Mouse (Mus musculus): ENCODE data around the gene Ppara. TPM values are rescaled to one million over a fixed set of nuclear protein-coding genes. Genes with fewer than 3 reads are reported as not detected.
A peak's percentile ranks its signal among the peaks of the same experiment; 100 is the strongest.

Ppara gene
- polyA plus RNA-seq, 1 experiment from 2014 or later: 10.6 TPM

DNA sequence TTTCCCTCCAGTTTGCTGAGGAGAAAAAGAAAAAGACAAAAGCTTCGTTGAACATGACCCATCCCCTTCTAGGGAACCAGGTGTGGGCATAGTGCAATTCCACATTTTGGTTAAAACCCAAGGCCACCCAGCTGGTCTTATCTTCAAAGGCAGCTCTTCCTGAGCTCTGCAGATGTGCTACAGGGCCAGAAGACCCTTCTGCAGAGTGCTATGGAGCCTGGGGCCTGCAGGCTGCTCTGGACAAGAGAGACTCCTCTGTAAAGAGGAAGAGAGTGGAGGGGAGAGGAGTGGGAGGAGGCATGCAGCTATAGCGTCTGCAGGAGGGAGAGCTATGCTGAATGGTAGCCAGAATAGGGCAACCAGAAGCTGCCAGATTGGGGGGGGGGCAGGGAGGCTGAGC, 4.8 kb upstream of the Ppara start:
- H3K4me3 ChIP-seq (ENCODE audit: control insufficient read depth in 1 of 2, insufficient read depth in 1 of 2, low read depth in 1 of 2, low read length in 2 of 2): no peak overlapping the region
- ATAC-seq (ENCODE audit: insufficient number of reproducible peaks, insufficient read depth, low FRiP score, low read depth): no peak
- H3K36me3 ChIP-seq (ENCODE audit: control insufficient read depth, insufficient read depth, low read length): no peaks in the 10 kb centered on the region
- 41% methylated on average over 2 of the region's 2 CpGs for WGBS
- no peak overlapping the region for H3K27ac ChIP-seq (replicated peaks in 1 of 2; ENCODE audit: control insufficient read depth in 1 of 2, insufficient read depth in 1 of 2, low read depth in 2 of 2, low read length in 2 of 2)
- H3K9me3 ChIP-seq (ENCODE audit: control insufficient read depth, low read length): 0 out of 2 replicates have a peak, but pooled peaks cover 3% of the 10 kb centered on the region
- peaks cover 24% of the 10 kb centered on the region for H3K27me3 ChIP-seq (ENCODE audit: control insufficient read depth, insufficient read depth, low read length)
- H3K4me1 ChIP-seq (ENCODE audit: control insufficient read depth in 2 of 2, insufficient read depth in 2 of 2, low read length in 2 of 2): peaks cover 9 to 15% of the 10 kb centered on the region in 2 experiments
- no peak overlapping the region for H3K9ac ChIP-seq (ENCODE audit: low read length)
- no peak overlapping the region for H3K4me2 ChIP-seq (ENCODE audit: low read length)

DNA sequence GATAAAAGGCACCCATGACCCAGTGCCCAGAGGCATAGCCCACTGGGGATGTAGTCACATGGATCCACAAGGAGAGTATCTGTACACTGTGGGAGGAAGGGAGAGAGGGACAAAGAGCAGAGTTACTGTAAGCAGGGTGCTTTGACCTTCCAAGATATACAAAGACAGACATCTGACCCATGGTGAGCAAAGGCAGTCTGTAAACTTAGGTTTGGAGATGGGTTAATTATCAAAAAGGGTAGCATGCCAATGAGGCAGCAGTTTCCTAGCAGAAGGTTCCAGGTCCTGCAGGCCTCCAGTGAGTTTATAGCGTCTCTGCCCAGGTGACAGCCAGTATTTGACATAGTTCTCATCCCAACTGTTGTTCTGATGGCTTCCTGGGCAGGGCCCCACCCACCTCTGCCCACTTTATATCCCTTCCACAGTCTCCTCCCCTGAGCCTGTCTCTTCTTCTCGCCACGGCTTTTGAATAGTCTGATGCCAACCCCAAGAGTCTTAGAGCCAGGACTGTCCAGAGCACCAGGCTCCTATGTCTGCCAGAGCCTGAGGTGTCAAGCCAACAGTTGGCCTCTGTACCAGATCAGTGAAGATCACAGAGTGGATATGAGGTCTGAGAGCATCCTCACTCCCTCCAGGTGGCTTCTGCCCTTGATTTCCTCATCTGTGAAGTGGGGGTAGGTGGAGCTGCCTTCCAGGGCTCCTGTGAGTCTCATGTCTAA, 2.7 kb upstream of the Ppara start:
- WGBS: 62% methylated on average over 3 of the region's 3 CpGs
- ATAC-seq (ENCODE audit: insufficient number of reproducible peaks, insufficient read depth, low FRiP score, low read depth): no peak

DNA sequence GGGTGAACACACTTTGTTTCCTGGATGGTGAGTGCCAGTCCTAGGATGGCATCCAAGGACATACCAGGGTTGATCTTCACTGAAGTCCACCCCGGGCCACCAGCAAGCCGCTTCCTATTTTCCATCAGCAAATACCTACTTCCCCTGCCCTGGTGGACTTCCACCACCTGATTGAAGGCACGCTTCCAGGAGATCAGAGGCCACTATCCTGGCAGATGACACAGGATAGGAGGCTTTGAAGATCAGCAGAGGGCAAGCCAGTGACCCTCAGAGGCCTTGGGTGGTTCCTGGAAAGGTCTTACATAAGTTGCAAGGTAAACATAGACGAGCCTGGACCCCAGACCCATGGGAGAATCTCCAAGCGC, 2.2 kb upstream of the Ppara start:
- Histone ChIP-seq H3K36me3 (ENCODE audit: control insufficient read depth, insufficient read depth, low read length) (no peaks in the 10 kb centered on the region), H3K4me2 (ENCODE audit: low read length) (no peak overlapping the region), H3K4me1 (ENCODE audit: control insufficient read depth in 2 of 2, insufficient read depth in 2 of 2, low read length in 2 of 2) (peaks cover 6 to 10% of the 10 kb centered on the region in 2 experiments), H3K4me3 (ENCODE audit: control insufficient read depth in 1 of 2, insufficient read depth in 1 of 2, low read depth in 1 of 2, low read length in 2 of 2) (no peak overlapping the region), H3K27me3 (ENCODE audit: control insufficient read depth, insufficient read depth, low read length) (peaks cover 35% of the 10 kb centered on the region), H3K9ac (ENCODE audit: low read length) (no peak overlapping the region), H3K27ac (replicated peaks in 1 of 2; ENCODE audit: control insufficient read depth in 1 of 2, insufficient read depth in 1 of 2, low read depth in 2 of 2, low read length in 2 of 2) (no peak overlapping the region), H3K9me3 (ENCODE audit: control insufficient read depth, low read length) (no peaks in the 10 kb centered on the region)
- no peak for ATAC-seq (ENCODE audit: insufficient number of reproducible peaks, insufficient read depth, low FRiP score, low read depth)
- whole genome bisulfite sequencing: 68% methylated on average over 5 of the region's 5 CpGs

More for the DNA sequence above, 2.7 kb upstream of the Ppara start:
- peaks cover 31% of the 10 kb centered on the region for H3K27me3 ChIP-seq (ENCODE audit: control insufficient read depth, insufficient read depth, low read length)
- H3K9ac ChIP-seq (ENCODE audit: low read length): no peak overlapping the region
- no peaks in the 10 kb centered on the region for H3K36me3 ChIP-seq (ENCODE audit: control insufficient read depth, insufficient read depth, low read length)
- no peaks in the 10 kb centered on the region for H3K9me3 ChIP-seq (ENCODE audit: control insufficient read depth, low read length)
- H3K4me3 ChIP-seq (ENCODE audit: control insufficient read depth in 1 of 2, insufficient read depth in 1 of 2, low read depth in 1 of 2, low read length in 2 of 2): no peak overlapping the region
- H3K4me1 ChIP-seq (ENCODE audit: control insufficient read depth in 2 of 2, insufficient read depth in 2 of 2, low read length in 2 of 2): peaks cover 6 to 10% of the 10 kb centered on the region in 2 experiments
- no peak overlapping the region for H3K4me2 ChIP-seq (ENCODE audit: low read length)
- H3K27ac ChIP-seq (replicated peaks in 1 of 2; ENCODE audit: control insufficient read depth in 1 of 2, insufficient read depth in 1 of 2, low read depth in 2 of 2, low read length in 2 of 2): no peak overlapping the region

DNA sequence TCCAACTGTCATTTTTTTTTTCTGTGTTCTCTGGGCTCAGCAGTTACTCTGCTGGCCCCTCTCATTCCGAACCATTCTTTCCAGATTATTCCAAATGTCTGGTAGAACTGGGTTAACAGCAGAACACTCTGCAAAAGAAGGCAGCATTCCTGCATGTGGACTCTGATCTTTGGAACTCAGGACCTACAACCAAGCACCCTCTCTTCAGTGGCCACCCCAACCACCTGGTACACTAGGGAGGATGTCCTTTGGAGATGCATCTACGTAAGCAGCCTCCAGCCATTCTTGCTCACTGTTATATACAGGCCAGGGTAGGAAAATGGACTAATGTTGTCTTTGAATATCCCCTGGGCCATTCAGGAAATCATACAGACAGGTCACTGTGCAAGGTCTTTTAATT, 1.1 kb upstream of the Ppara start:
- H3K4me3 ChIP-seq (ENCODE audit: control insufficient read depth in 1 of 2, insufficient read depth in 1 of 2, low read depth in 1 of 2, low read length in 2 of 2): no peak overlapping the region
- no peaks in the 10 kb centered on the region for H3K9me3 ChIP-seq (ENCODE audit: control insufficient read depth, low read length)
- ATAC-seq (ENCODE audit: insufficient number of reproducible peaks, insufficient read depth, low FRiP score, low read depth): no peak
- H3K27ac ChIP-seq (replicated peaks in 1 of 2; ENCODE audit: control insufficient read depth in 1 of 2, insufficient read depth in 1 of 2, low read depth in 2 of 2, low read length in 2 of 2): no peak overlapping the region
- no peak overlapping the region for H3K4me2 ChIP-seq (ENCODE audit: low read length)
- peaks cover 6 to 10% of the 10 kb centered on the region in 2 experiments for H3K4me1 ChIP-seq (ENCODE audit: control insufficient read depth in 2 of 2, insufficient read depth in 2 of 2, low read length in 2 of 2)
- no peak overlapping the region for H3K9ac ChIP-seq (ENCODE audit: low read length)
- no peaks in the 10 kb centered on the region for H3K36me3 ChIP-seq (ENCODE audit: control insufficient read depth, insufficient read depth, low read length)
- H3K27me3 ChIP-seq (ENCODE audit: control insufficient read depth, insufficient read depth, low read length): peaks cover 35% of the 10 kb centered on the region
- WGBS: 75% methylated on average over 2 of the region's 2 CpGs

DNA sequence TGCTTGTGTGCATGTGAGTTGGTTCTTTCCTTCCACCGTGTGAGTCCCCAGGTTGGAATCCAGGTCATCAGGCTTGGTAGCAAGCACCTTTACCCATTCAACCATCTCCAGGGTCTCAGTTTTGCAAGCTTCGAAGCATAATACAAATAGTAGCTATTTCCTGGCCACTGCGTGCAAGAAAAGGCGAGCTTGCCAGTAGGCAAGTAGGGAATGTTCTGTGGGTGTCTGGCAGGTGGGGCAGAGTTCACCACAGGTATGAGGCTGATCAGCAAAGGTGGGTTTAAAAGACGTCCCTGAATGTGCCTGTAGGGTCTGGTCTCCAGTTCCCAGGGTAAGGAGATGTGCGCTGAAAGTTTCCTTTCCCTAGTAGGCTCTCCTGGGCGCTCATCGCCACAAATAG, 635 bp upstream of the Ppara start:
- Histone ChIP-seq H3K9ac (ENCODE audit: low read length) (peak overlapping the region; percentile 81), H3K4me2 (ENCODE audit: low read length) (peak overlapping the region; percentile 89), H3K27me3 (ENCODE audit: control insufficient read depth, insufficient read depth, low read length) (peaks cover 35% of the 10 kb centered on the region), H3K4me1 (ENCODE audit: control insufficient read depth in 2 of 2, insufficient read depth in 2 of 2, low read length in 2 of 2) (peaks cover 6 to 10% of the 10 kb centered on the region in 2 experiments), H3K36me3 (ENCODE audit: control insufficient read depth, insufficient read depth, low read length) (no peaks in the 10 kb centered on the region), H3K9me3 (ENCODE audit: control insufficient read depth, low read length) (no peaks in the 10 kb centered on the region), H3K27ac (replicated peaks in 1 of 2; ENCODE audit: control insufficient read depth in 1 of 2, insufficient read depth in 1 of 2, low read depth in 2 of 2, low read length in 2 of 2) (peak overlapping the region; percentile 81 to 86), H3K4me3 (ENCODE audit: control insufficient read depth in 1 of 2, insufficient read depth in 1 of 2, low read depth in 1 of 2, low read length in 2 of 2) (peak overlapping the region; percentile 61 to 68)
- ATAC-seq (ENCODE audit: insufficient number of reproducible peaks, insufficient read depth, low FRiP score, low read depth): no peak
- WGBS: 33% methylated on average over 8 of the region's 8 CpGs

DNA sequence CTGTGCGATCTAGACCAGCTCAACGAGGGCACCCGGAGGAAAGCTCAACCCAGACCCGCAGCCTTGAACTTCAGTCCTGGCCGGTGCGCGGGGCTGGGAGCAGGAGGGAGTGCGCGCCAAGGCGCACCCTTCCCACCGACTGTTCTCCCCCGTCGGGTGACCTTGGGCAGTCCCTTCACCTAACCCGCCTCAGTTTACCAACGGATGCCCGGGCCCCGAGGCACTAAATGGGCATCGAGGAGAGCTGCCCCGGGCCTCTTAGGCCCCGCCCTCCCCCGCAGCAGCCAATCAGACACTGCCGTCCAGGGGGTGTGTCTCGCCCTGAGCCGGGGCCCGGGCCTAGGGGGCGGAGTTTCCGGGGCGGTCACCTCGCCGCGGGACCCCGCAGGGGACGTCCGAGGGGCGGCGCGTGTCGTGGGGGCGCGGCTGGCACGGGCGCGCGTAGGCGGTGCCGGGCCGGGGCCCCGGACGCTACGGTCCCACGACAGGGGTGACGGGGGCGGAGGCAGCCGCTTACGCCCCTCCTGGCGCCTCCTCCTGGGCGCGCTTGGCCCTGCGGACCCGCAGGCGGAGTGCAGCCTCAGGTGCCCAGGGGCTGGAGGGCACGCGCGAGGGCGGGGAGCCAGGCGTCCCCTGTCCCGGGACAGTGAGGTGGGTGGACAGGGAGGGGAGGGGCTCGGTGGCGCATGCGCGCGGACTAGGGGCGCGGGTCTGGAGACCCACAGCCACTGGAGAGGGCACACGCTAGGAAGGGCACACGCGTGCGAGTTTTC, 466 bp downstream of the Ppara start:
- peaks cover 6 to 10% of the 10 kb centered on the region in 2 experiments for H3K4me1 ChIP-seq (ENCODE audit: control insufficient read depth in 2 of 2, insufficient read depth in 2 of 2, low read length in 2 of 2)
- peak; percentile 90 for ATAC-seq (ENCODE audit: insufficient number of reproducible peaks, insufficient read depth, low FRiP score, low read depth)
- H3K9ac ChIP-seq (ENCODE audit: low read length): peak overlapping the region; percentile 81
- WGBS: under 1% methylated on average over 77 of the region's 78 CpGs
- no peaks in the 10 kb centered on the region for H3K9me3 ChIP-seq (ENCODE audit: control insufficient read depth, low read length)
- H3K4me3 ChIP-seq (ENCODE audit: control insufficient read depth in 1 of 2, insufficient read depth in 1 of 2, low read depth in 1 of 2, low read length in 2 of 2): peak overlapping the region; percentile 61 to 68
- H3K27me3 ChIP-seq (ENCODE audit: control insufficient read depth, insufficient read depth, low read length): peaks cover 35% of the 10 kb centered on the region
- peak overlapping the region; percentile 81 to 86 for H3K27ac ChIP-seq (replicated peaks in 1 of 2; ENCODE audit: control insufficient read depth in 1 of 2, insufficient read depth in 1 of 2, low read depth in 2 of 2, low read length in 2 of 2)
- H3K36me3 ChIP-seq (ENCODE audit: control insufficient read depth, insufficient read depth, low read length): no peaks in the 10 kb centered on the region
- H3K4me2 ChIP-seq (ENCODE audit: low read length): peak overlapping the region; percentile 89

DNA sequence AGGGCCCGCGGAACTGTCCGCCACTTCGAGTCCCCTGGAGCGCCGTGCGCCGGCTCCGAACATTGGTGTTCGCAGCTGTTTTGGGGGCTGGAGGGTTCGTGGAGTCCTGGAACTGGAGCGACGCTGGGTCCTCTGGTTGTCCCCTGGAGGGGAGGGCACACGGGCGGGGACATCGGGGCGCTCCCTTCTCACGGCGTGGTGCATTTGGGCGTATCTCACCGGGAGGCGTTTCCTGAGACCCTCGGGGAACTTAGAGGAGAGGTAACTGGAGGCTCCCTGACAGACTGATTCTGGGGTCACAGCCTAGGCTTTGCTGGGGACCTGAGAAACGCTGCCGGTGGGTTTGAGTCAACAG, 1.0 kb downstream of the Ppara start:
- peaks cover 6 to 10% of the 10 kb centered on the region in 2 experiments for H3K4me1 ChIP-seq (ENCODE audit: control insufficient read depth in 2 of 2, insufficient read depth in 2 of 2, low read length in 2 of 2)
- no peak; the same call in 1 of the 2 replicates for ATAC-seq (ENCODE audit: insufficient number of reproducible peaks, insufficient read depth, low FRiP score, low read depth)
- peak overlapping the region in 1 of 2 experiments; percentile 66; a peak in 2 of 4 replicates for H3K27ac ChIP-seq (replicated peaks in 1 of 2; ENCODE audit: control insufficient read depth in 1 of 2, insufficient read depth in 1 of 2, low read depth in 2 of 2, low read length in 2 of 2)
- peak overlapping the region; percentile 81 for H3K9ac ChIP-seq (ENCODE audit: low read length)
- H3K4me2 ChIP-seq (ENCODE audit: low read length): peak overlapping the region; percentile 89
- no peaks in the 10 kb centered on the region for H3K36me3 ChIP-seq (ENCODE audit: control insufficient read depth, insufficient read depth, low read length)
- peak overlapping the region; percentile 61 to 68 for H3K4me3 ChIP-seq (ENCODE audit: control insufficient read depth in 1 of 2, insufficient read depth in 1 of 2, low read depth in 1 of 2, low read length in 2 of 2)
- WGBS: 1% methylated on average over 25 of the region's 25 CpGs
- H3K27me3 ChIP-seq (ENCODE audit: control insufficient read depth, insufficient read depth, low read length): peaks cover 35% of the 10 kb centered on the region
- H3K9me3 ChIP-seq (ENCODE audit: control insufficient read depth, low read length): no peaks in the 10 kb centered on the region

Data from heart, embryonic 14.5 days (tissue).